Mouse (Mus musculus) neural tube, embryonic 11.5 days (tissue): ENCODE results near the gene Catsper1. TPM values are rescaled to one million over a fixed set of nuclear protein-coding genes. Genes with fewer than 3 reads are reported as not detected.
A peak's percentile ranks its signal among the peaks of the same experiment; 100 is the strongest.

Source experiments
- ATAC-seq: fragments of 200-750 bp; cut with Nextera tagmentation; 2 replicates; pipeline ENCODE4 v1.8.0; 2017; ENCODE audit warnings: moderate number of reproducible peaks, mild to moderate bottlenecking, moderate TSS enrichment, moderate library complexity; ENCODE audit not compliant: insufficient read depth, low FRiP score, low TSS enrichment
- DNase-seq: peaks from one replicate; pipeline ENCODE4 v3.0.0-alpha.2; 2015; ENCODE audit warnings: low spot score
- H3K27ac ChIP-seq: fragments of 300-500 bp; sonication (generic); 2 replicates; pipeline ENCODE4 v1.5.1; 2014; ENCODE audit warnings: low read depth, mild to moderate bottlenecking, low read length
- H3K27me3 ChIP-seq: fragments of 300-500 bp; sonication (generic); 2 replicates; pipeline ENCODE4 v1.6.1; 2014; ENCODE audit warnings: mild to moderate bottlenecking, low read length, mixed read lengths; ENCODE audit not compliant: control insufficient read depth, insufficient read depth
- H3K36me3 ChIP-seq: fragments of 300-500 bp; sonication (generic); 2 replicates; pipeline ENCODE4 v1.6.1; 2014; ENCODE audit warnings: mild to moderate bottlenecking, low read length, moderate library complexity, mixed read lengths; ENCODE audit not compliant: control insufficient read depth, insufficient read depth
- H3K4me1 ChIP-seq: fragments of 300-500 bp; sonication (generic); 2 replicates; pipeline ENCODE4 v1.6.1; 2014; ENCODE audit warnings: low read length, mixed read lengths; ENCODE audit not compliant: control insufficient read depth, insufficient read depth
- H3K4me2 ChIP-seq: fragments of 300-500 bp; sonication (generic); 2 replicates; pipeline ENCODE4 v1.6.1; 2014; ENCODE audit warnings: low read depth, mild to moderate bottlenecking, moderate library complexity
- H3K4me3 ChIP-seq: fragments of 300-500 bp; sonication (generic); 2 replicates; pipeline ENCODE4 v1.5.1; 2014; ENCODE audit warnings: low read depth, low read length
- H3K9ac ChIP-seq: fragments of 300-500 bp; sonication (generic); 2 replicates; pipeline ENCODE4 v1.6.1; 2014; ENCODE audit warnings: mild to moderate bottlenecking, low read length
- H3K9me3 ChIP-seq: fragments of 300-500 bp; sonication (generic); 2 replicates; pipeline ENCODE4 v1.6.1; 2016; ENCODE audit warnings: low read length; ENCODE audit not compliant: control insufficient read depth
- WGBS: fragments of 180-500 bp; shearing (Covaris S2); extraction: QIAGEN DNeasy Blood & Tissue Kit; methylation state at CpG from one replicate; pipeline ENCODE4 v1.1.7; 2014; 5-methylcytosine and 5-hydroxymethylcytosine counted together
- polyA plus RNA-seq: library from polyadenylated mRNA; unstranded; fragments of >200 nt; fragmentation: Nextera tagmentation; extraction: Ambion mirVana; gene quantifications from 2 replicates; pipeline ENCODE4 v1.2.1, GENCODE M21; 2014

Gene Catsper1
- polyA plus RNA-seq, 1 experiment from 2014 or later: not detected

- Histone ChIP-seq H3K27me3 (no peaks in the 10 kb centered on the region), H3K4me3 (no peak overlapping the region), H3K9me3 (no peaks in the 10 kb centered on the region), H3K27ac (no peak overlapping the region), H3K4me2 (no peak overlapping the region), H3K9ac (no peak overlapping the region), H3K4me1 (peaks cover 9% of the 10 kb centered on the region), H3K36me3 (peaks cover 53% of the 10 kb centered on the region)
- no peak for DNase-seq
- WGBS: 95% methylated on average over 12 of the region's 12 CpGs
- no peak for ATAC-seq
Measured at GRCm38 (mm10) chr19:5383326-5383725, 47.8 kb downstream of the Catsper1 start.

- Histone ChIP-seq H3K4me2 (no peak overlapping the region), H3K27me3 (no peaks in the 10 kb centered on the region), H3K36me3 (peaks cover 43% of the 10 kb centered on the region), H3K4me3 (no peak overlapping the region), H3K4me1 (peaks cover 16% of the 10 kb centered on the region), H3K9me3 (no peaks in the 10 kb centered on the region), H3K27ac (no peak overlapping the region), H3K9ac (no peak overlapping the region)
- ATAC-seq: no peak
- DNase-seq: no peak
- 95% methylated on average over 8 of the region's 8 CpGs for WGBS
Measured at GRCm38 (mm10) chr19:5384715-5385114, 49.2 kb downstream of the Catsper1 start.

- H3K9ac ChIP-seq: peak overlapping the region; percentile 91
- H3K4me2 ChIP-seq: peak overlapping the region; percentile 92
- under 1% methylated on average over 43 of the region's 43 CpGs for WGBS
- H3K4me1 ChIP-seq: peaks cover 24% of the 10 kb centered on the region
- peak; percentile 63; the same call in 1 of the 2 replicates for ATAC-seq
- H3K27me3 ChIP-seq: no peaks in the 10 kb centered on the region
- DNase-seq: no peak
- H3K27ac ChIP-seq: peak overlapping the region; percentile 60; the same call in 1 of the 2 replicates
- peak overlapping the region; percentile 94 for H3K4me3 ChIP-seq
- no peaks in the 10 kb centered on the region for H3K9me3 ChIP-seq
- peaks cover 13% of the 10 kb centered on the region for H3K36me3 ChIP-seq
Measured at GRCm38 (mm10) chr19:5388011-5388441, 52.5 kb downstream of the Catsper1 start.

GRCm38 (mm10) chr19:5388588-5389242, 53.2 kb downstream of the Catsper1 start, which contains the start of gene Sart1:
TSS of gene Sart1 (minus strand) at chr19:5388703.
- 2% methylated on average over 43 of the region's 43 CpGs for WGBS
- Histone ChIP-seq H3K9me3 (no peaks in the 10 kb centered on the region), H3K4me3 (peak within 1 kb of the TSS; percentile 94), H3K4me1 (peaks cover 24% of the 10 kb centered on the region), H3K36me3 (peaks cover 9% of the 10 kb centered on the region), H3K9ac (peak within 1 kb of the TSS; percentile 91), H3K27ac (peak within 1 kb of the TSS; percentile 60; the same call in 1 of the 2 replicates), H3K4me2 (peak within 1 kb of the TSS; percentile 92), H3K27me3 (no peaks in the 10 kb centered on the region)
- DNase-seq (peak; percentile 95), ATAC-seq (peak; percentile 90)

- ATAC-seq: no peak
- Histone ChIP-seq H3K27me3 (no peaks in the 10 kb centered on the region), H3K4me2 (peak overlapping the region; percentile 92), H3K9ac (peak overlapping the region; percentile 45), H3K4me1 (peaks cover 24% of the 10 kb centered on the region), H3K27ac (no peak overlapping the region), H3K4me3 (peak overlapping the region; percentile 94), H3K9me3 (no peaks in the 10 kb centered on the region), H3K36me3 (peaks cover 3% of the 10 kb centered on the region; the same call in 1 of the 2 replicates)
- 42% methylated on average over 12 of the region's 12 CpGs for WGBS
- DNase-seq: no peak
Measured at GRCm38 (mm10) chr19:5389647-5390046, 54.1 kb downstream of the Catsper1 start.

GRCm38 (mm10) chr19:5390416-5390815, 54.9 kb downstream of the Catsper1 start:
- H3K9ac ChIP-seq: no peak overlapping the region; the same call in 1 of the 2 replicates
- peaks cover 24% of the 10 kb centered on the region for H3K4me1 ChIP-seq
- 0 out of 2 replicates have a peak overlapping the region, but pooled peaks have one; percentile 94 for H3K4me3 ChIP-seq
- no peaks in the 10 kb centered on the region for H3K9me3 ChIP-seq
- DNase-seq (no peak), ATAC-seq (no peak)
- no peak overlapping the region for H3K4me2 ChIP-seq
- no peaks in the 10 kb centered on the region for H3K27me3 ChIP-seq
- no peak overlapping the region for H3K27ac ChIP-seq
- H3K36me3 ChIP-seq: no peaks in the 10 kb centered on the region
- 89% methylated on average over 8 of the region's 8 CpGs for WGBS

GRCm38 (mm10) chr19:5392892-5393291, 57.4 kb downstream of the Catsper1 start:
- Histone ChIP-seq H3K36me3 (no peaks in the 10 kb centered on the region), H3K27me3 (no peaks in the 10 kb centered on the region), H3K4me3 (no peak overlapping the region), H3K27ac (no peak overlapping the region), H3K9ac (no peak overlapping the region), H3K4me2 (no peak overlapping the region), H3K9me3 (no peaks in the 10 kb centered on the region), H3K4me1 (peaks cover 15% of the 10 kb centered on the region)
- ATAC-seq (no peak), DNase-seq (no peak)
- WGBS: 76% methylated on average over 4 of the region's 4 CpGs
